Mouse (Mus musculus) macrophage (primary cell): ENCODE measurements around the gene Gm49361. TPM values are rescaled to one million over a fixed set of nuclear protein-coding genes. Genes with fewer than 3 reads are reported as not detected.
A peak's percentile ranks its signal among the peaks of the same experiment; 100 is the strongest.

Experiments
- H3K27ac ChIP-seq: fragments of 350-480 bp; formaldehyde crosslinking; 2 replicates; pipeline ENCODE4 v1.9.0; 2021
- H3K36me3 ChIP-seq: fragments of 350-480 bp; formaldehyde crosslinking; 2 replicates; pipeline ENCODE4 v1.9.0; 2021; ENCODE audit errors: inconsistent target
- H3K4me3 ChIP-seq: fragments of 350-480 bp; formaldehyde crosslinking; 2 replicates; pipeline ENCODE4 v1.9.0; 2021; ENCODE audit errors: inconsistent target
- H3K79me2 ChIP-seq: fragments of 350-480 bp; formaldehyde crosslinking; 2 replicates; pipeline ENCODE4 v1.9.0; 2021; ENCODE audit errors: inconsistent target
- WGBS: methylation state at CpG from one replicate; pipeline ENCODE4 v1.1.7; 2026; ENCODE audit warnings: inconsistent platforms; ENCODE audit not compliant: missing documents; 5-methylcytosine and 5-hydroxymethylcytosine counted together
- polyA plus RNA-seq: library from polyadenylated mRNA; stranded (reverse); fragments of 250-400 nt; gene quantifications from 3 replicates; pipeline ENCODE4 v1.2.4, GENCODE M21; 2018; ENCODE audit warnings: inconsistent platforms

Gene Gm49361
- polyA plus RNA-seq, 1 experiment from 2014 or later, result not detected

- H3K4me3 ChIP-seq, result peak overlapping the region; percentile 42
- WGBS, result 0% methylated on average over 87 of the region's 103 CpGs
- peaks cover 47% of the 10 kb centered on the region for H3K79me2 ChIP-seq
- no peak overlapping the region for H3K27ac ChIP-seq
- H3K36me3 ChIP-seq, result no peaks in the 10 kb centered on the region
Measured at GRCm38 (mm10) chr14:57745291-57745969, 473 bp downstream of the Gm49361 start.

GRCm38 (mm10) chr14:57744547-57744946 is 1.4 kb downstream of the Gm49361 start:
- no peak overlapping the region for H3K27ac ChIP-seq
- H3K4me3 ChIP-seq, result peak overlapping the region; percentile 42
- 11% methylated on average over 8 of the region's 8 CpGs for WGBS

GRCm38 (mm10) chr14:57740651-57741050 is 5.3 kb downstream of the Gm49361 start:
- H3K4me3 ChIP-seq, result no peak overlapping the region
- H3K27ac ChIP-seq, result no peak overlapping the region
- H3K79me2 ChIP-seq, result peaks cover 93% of the 10 kb centered on the region
- 79% methylated on average over 8 of the region's 8 CpGs for WGBS
- H3K36me3 ChIP-seq, result no peaks in the 10 kb centered on the region

More at GRCm38 (mm10) chr14:57744547-57744946, 1.4 kb downstream of the Gm49361 start:
- no peaks in the 10 kb centered on the region for H3K36me3 ChIP-seq
- peaks cover 55% of the 10 kb centered on the region for H3K79me2 ChIP-seq

- Histone ChIP-seq H3K27ac (no peak overlapping the region), H3K79me2 (peaks cover 97% of the 10 kb centered on the region), H3K36me3 (no peaks in the 10 kb centered on the region), H3K4me3 (no peak overlapping the region)
Measured at GRCm38 (mm10) chr14:57737089-57737488, 8.8 kb downstream of the Gm49361 start.

DNA sequence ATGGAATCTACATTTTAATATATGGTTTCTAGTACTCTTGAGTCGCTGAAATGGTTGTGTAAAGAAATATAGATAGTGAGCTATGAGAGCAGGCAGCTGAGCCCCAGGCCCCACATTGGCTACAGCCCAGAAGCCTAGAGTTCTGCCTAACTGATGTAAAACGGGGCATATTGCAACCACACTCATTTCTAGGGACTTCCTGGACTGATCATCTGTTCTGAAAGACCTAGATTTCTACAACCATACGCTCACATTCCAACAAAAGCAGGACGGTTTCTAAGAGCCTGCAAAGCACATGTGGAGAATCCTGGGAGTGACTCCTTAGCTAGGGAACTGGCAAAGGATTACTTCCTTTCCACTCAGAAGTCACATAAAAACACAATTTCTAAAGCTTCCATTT is 9.8 kb downstream of the Gm49361 start:
- H3K36me3 ChIP-seq, result no peaks in the 10 kb centered on the region
- 69% methylated on average over 4 of the region's 4 CpGs for WGBS
- H3K27ac ChIP-seq, result no peak overlapping the region
- H3K79me2 ChIP-seq, result peaks cover 87% of the 10 kb centered on the region
- no peak overlapping the region for H3K4me3 ChIP-seq

GRCm38 (mm10) chr14:57732668-57733293 is 13.1 kb downstream of the Gm49361 start:
- Histone ChIP-seq H3K27ac (no peak overlapping the region), H3K36me3 (no peaks in the 10 kb centered on the region), H3K4me3 (no peak overlapping the region), H3K79me2 (peaks cover 60% of the 10 kb centered on the region)
- WGBS, result 90% methylated on average over 6 of the region's 6 CpGs

GRCm38 (mm10) chr14:57730527-57730926 is 15.4 kb downstream of the Gm49361 start:
- WGBS, result 69% methylated on average over 9 of the region's 9 CpGs
- Histone ChIP-seq H3K27ac (peak overlapping the region; percentile 85), H3K4me3 (no peak overlapping the region), H3K79me2 (peaks cover 62% of the 10 kb centered on the region), H3K36me3 (no peaks in the 10 kb centered on the region)

- WGBS, result 10% methylated on average over 5 of the region's 5 CpGs
- Histone ChIP-seq H3K4me3 (no peak overlapping the region), H3K36me3 (no peaks in the 10 kb centered on the region)
Measured at GRCm38 (mm10) chr14:57729975-57730499, 15.9 kb downstream of the Gm49361 start.

GRCm38 (mm10) chr14:57729364-57729763 is 16.5 kb downstream of the Gm49361 start:
- no peak overlapping the region for H3K4me3 ChIP-seq
- H3K79me2 ChIP-seq, result peaks cover 62% of the 10 kb centered on the region
- WGBS, result 15% methylated on average over 8 of the region's 8 CpGs
- H3K36me3 ChIP-seq, result no peaks in the 10 kb centered on the region
- H3K27ac ChIP-seq, result peak overlapping the region; percentile 85

More at GRCm38 (mm10) chr14:57729975-57730499, 15.9 kb downstream of the Gm49361 start:
- peaks cover 62% of the 10 kb centered on the region for H3K79me2 ChIP-seq
- H3K27ac ChIP-seq, result peak overlapping the region; percentile 85

DNA sequence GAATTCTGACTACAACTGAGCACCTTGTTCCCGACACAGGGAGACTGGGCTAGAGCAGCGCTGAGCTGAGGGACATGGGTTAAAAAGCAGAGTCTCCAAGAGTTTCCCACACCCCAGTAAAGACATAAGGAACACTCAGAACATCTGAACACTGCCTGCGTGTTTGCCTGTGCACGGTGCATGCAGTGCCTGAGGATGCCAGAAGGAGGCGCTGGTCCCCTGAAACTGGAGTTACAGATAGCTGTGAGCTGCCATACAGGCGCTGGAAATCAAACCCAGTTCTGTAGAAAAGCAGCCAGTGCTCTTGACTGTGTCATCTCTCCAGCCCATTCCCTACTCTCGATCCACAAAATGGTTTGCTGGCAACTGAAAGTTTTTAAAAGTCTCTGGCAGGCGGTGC is 19.7 kb downstream of the Gm49361 start:
- Histone ChIP-seq H3K79me2 (peaks cover 50% of the 10 kb centered on the region), H3K27ac (no peak overlapping the region)
- WGBS, result 93% methylated on average over 8 of the region's 8 CpGs

DNA sequence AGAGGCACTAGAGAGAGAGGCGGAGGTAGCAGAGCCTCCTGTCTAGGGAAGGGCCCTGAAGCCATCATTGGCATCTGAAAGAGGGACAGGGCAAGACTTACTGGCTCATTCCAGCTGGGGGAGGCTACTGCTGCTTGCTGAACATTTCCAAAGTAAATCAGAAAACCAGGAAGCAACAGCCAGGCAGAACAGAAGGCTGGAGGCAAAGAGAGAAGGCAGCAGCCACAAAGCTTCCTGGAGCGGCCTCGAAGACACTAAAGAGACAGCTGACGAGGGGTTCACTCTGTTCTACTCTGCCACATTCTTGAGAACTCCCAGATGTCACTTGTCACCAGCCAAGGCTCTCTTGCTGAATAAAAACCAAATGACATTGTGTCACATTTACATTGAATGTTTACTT is 21.4 kb downstream of the Gm49361 start:
- peaks cover 10% of the 10 kb centered on the region; the same call in 1 of the 2 replicates for H3K36me3 ChIP-seq
- 82% methylated on average over 4 of the region's 4 CpGs for WGBS
- H3K4me3 ChIP-seq, result no peak overlapping the region
- no peak overlapping the region for H3K27ac ChIP-seq
- H3K79me2 ChIP-seq, result peaks cover 62% of the 10 kb centered on the region

More for the DNA sequence above, 19.7 kb downstream of the Gm49361 start:
- Histone ChIP-seq H3K36me3 (peaks cover 10% of the 10 kb centered on the region; the same call in 1 of the 2 replicates), H3K4me3 (no peak overlapping the region)

GRCm38 (mm10) chr14:57718245-57718644 is 27.7 kb downstream of the Gm49361 start:
- WGBS, result 82% methylated on average over 4 of the region's 4 CpGs
- peaks cover 16% of the 10 kb centered on the region; the same call in 1 of the 2 replicates for H3K79me2 ChIP-seq
- peaks cover 4% of the 10 kb centered on the region; the same call in 1 of the 2 replicates for H3K36me3 ChIP-seq

DNA sequence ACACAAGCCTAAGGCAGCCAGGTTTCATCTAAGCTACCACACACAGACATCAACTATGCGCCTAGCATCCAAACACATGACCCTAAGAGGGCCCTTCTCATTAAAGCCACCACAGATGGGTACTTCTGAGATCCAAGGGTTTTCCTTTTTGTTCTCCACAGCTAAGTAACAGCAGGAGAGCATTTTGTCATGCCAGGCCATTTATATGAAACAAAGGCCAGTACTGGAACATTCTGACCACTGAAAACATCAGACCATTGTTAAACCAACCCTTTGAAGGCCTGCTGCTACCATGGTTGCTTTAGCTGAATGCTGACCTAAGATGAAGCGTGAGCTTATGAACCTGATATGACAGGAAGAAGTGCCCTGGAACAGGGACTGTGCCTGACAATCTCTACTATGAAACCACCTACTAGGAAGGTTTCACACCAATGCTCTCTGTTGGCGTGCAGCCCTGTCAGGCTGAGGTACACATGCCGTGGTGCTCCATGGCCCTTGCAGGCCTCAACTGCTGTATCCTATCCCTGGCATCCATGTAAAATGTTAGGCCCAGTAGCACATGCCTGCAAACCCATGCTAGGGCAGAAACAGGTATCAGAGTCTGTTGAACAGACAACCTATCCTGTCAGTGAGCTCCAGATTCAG is 29.2 kb downstream of the Gm49361 start:
- Histone ChIP-seq H3K4me3 (no peak overlapping the region), H3K79me2 (peaks cover 16% of the 10 kb centered on the region; the same call in 1 of the 2 replicates), H3K36me3 (no peaks in the 10 kb centered on the region), H3K27ac (no peak overlapping the region)
- WGBS, result 92% methylated on average over 4 of the region's 4 CpGs

More at GRCm38 (mm10) chr14:57718245-57718644, 27.7 kb downstream of the Gm49361 start:
- Histone ChIP-seq H3K27ac (no peak overlapping the region), H3K4me3 (no peak overlapping the region)

DNA sequence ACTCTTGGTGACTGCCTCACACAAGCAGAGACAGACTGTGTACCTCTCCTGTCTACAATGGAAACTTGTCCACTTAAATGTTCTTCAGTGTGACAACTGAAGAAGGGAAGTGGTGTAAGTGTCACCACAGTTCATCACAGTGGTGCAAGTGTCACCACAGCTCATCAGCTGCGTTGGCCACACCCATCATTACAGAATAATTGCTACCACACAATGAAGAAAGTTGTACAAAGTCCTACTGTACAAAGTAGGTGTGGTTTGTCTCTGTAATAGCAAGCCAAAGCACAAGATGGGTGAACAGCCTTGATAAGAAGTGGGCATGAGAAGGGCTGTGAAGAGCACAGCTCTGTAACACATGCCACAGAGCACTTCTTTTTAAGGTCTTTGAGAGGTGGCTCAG is 33.0 kb downstream of the Gm49361 start:
- H3K79me2 ChIP-seq, result peaks cover 7% of the 10 kb centered on the region; the same call in 1 of the 2 replicates
- no peaks in the 10 kb centered on the region for H3K36me3 ChIP-seq
- 38% methylated on average over 1 of the region's 1 CpGs for WGBS
- H3K4me3 ChIP-seq, result no peak overlapping the region
- no peak overlapping the region for H3K27ac ChIP-seq
